Mouse (Mus musculus) kidney, postnatal 36 days (tissue): ENCODE results near the gene Lasp1.

Source experiments
- DNase-seq, 2 experiments: peaks; one replicate each; pipeline ENCODE4 v3.0.0; 2021 to 2022; ENCODE audit warnings: mixed read lengths in 2 of 2

Gene Lasp1

DNA sequence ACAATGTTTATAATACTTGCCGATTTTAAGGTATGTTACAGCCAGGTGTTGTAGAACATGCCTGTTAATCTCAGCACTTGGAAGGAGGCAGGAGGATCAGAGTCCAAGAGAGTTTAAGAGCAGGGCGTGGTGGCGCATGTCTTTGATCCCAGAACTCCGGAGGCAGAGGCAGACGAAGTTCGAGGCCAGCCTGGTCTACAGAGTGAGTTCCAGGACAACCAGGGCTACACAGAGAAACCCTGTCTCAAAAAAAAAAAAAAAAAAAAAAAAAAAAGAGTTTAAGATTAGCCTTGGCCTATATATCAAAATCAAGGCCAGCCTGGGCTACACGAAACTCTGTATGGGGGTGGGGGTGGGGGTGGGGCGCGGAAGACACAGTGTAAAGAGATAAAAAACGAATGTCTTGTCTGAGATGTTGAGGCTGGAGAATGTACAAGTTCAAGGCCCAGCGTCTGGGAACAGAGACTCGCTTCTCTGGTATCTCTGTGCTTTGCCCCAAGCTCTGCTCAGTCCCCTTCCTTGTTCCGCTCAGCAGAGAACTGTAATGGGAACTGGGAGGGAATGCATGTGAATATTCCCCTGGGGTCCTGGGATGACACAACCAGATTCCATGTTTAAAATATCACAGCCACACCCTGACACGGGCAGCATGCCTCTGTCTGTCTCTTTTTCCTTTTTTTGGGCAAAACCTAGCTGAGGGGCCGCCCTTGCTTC, 1.3 kb upstream of the Lasp1 start:
- no peak for DNase-seq

DNA sequence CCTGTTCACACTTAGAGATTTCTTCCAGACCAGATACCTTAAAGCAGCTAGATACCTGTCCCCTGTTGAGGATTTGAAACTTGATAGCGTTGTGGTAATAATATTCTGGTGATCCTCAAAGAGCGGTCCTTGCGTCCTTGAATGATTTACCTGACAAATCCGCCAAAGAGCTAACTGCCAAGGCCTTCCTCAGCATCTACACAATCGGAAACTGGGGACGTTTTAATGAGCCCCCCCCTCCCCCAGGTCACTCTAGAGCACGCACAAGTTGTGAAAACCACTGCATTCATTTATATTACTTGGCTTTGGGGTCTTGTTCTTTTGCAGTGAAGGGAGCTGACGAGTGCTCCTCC, 741 bp upstream of the Lasp1 start:
- DNase-seq, result no peak

DNA sequence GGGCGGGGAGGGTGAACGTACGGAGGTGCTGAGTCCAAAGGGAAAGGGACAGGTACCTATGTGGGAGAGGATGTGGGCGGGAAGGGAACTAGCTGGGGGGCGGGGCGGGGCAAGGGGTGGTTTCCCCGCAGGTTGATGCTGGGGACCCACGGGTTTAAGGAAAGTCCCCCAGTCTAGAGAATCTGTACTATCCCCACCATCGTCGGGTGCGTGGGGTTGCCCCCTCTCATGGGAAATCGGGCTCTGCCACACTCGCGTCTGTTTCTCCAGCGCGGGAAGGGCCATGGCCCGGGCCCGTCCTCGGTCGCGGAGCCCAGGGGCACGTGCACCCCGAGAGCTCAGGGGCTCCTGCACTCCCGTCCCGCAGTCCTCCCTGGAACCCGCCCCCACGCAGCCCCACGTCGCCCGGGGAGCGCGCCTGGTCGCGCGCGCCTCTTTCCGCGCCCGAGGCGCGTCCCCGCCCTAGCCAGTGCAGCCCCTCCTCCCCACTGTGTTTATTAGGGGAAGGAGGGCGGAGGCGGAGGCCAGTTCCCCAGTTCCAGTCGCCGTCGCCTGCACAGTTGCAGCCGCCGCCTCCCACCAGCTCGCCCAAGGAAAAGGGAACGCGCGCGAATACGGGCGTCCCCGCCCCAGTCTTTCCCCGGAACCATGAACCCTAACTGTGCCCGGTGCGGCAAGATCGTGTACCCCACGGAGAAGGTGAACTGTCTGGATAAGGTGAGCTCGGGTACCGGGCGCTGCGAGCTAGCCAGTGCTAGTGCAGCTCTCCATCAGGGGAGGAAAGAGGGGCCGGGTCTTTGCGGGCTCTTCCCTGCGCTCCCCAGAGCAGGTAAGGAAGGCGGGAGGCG, 570 bp downstream of the Lasp1 start:
- DNase-seq, result peak; percentile 85 to 90

DNA sequence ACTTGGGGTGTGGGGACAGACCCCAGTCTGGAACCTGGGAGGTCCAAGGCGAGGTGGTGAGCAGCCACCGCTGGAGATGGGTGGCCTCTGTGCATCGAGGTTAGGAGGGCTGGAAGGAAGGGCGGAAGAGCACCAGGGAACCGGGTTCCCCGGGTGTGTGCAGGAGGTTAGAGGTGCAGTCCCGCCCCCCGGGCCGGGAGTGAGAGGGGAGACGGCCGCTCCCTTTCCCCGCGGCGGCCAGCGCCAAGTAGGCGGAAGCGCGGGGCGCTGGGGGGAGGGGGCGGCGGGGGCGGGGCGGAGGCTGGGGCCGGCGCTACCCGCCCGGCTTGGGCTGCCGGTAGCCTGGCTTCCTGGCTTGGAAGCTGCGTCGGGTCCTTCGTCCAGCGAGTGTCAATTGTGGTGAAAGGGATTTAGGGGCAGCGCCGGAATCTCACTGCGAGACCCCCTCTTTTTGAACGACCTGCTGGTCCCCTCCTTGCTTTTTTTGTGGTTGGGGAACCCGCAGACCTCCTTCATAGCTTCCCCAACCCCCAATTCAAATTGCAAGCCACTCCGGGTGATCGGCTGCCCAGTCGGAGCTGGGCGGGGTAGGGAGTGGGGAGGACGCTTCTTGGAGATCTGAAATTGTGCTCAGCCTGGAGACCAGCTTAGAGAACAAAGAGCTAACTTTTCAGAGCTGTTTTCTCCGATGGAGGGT, 1.3 kb downstream of the Lasp1 start:
- peak; percentile 84 to 91 for DNase-seq

DNA sequence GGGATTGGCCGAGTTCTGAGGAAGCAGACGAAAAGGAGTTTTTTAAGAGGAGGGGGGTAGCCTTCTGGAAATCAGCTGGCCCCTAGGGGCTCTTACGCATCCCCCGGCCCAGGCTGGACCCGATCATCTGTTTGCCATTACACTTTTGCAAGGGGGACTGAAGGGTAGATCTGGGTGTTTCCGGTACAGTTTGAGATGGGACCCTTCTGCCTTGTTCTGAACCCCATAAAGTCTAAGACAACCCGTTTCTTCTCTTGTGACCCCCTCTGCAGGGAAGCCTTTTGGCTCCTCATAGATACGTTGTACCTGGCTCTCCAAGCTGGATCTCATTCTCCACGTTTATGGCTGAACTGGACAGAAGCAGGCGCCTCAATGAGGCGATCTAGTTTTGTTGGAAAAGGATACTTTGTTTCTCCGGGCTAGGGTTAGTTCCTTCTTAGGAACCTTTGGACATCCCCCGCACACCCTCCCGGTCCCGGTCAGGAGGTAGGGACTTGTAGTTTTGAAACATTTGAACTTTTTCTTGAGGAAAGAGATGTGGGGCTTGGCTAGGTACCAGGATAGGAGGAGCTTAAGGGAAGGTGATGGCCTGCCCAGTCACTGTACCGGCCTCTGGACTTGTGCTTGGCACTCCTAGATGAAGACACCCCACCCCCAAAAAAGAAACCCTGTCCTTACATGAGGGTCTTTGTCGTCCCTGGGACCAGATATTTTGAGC, 2.0 kb downstream of the Lasp1 start:
- peak; percentile 87 to 91 for DNase-seq

DNA sequence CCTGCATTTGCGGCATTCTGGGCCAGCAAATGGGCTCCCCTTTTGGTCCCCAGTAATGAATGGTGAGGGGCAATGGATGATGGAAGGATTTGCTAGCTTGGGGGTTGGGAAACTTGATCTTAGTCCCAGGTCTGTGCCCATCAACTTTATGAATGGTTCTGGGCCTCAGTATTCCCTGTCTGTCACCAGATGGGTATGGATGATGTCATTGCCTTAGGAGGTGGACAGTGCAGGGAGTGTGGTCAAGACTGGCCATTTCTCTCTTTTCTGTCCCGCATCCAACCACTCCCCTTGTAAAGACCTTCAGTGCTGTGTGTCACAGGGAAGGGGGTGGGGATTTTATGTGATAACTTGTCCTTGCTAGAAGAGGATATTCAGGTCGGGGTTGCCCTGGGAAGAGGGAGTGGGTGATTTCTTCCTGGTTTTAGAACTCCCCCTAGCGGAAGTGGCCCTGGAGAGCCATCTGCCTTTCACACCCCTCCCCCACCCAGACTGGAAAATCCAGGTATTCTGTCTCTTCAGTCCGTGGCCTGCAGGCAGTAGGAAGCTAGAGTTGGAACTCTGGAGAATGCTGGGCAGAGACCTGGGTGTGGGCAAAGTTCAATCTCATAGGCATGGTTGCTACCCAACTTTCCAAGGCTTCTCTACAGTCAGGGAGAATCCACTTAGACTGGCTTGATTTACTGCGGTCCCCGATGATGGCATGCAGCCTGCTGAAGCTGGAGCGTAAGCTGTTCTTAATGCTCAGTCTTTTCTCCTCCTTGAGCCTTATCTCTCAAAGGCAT, 2.8 kb downstream of the Lasp1 start:
- peak; percentile 85 to 88 for DNase-seq

DNA sequence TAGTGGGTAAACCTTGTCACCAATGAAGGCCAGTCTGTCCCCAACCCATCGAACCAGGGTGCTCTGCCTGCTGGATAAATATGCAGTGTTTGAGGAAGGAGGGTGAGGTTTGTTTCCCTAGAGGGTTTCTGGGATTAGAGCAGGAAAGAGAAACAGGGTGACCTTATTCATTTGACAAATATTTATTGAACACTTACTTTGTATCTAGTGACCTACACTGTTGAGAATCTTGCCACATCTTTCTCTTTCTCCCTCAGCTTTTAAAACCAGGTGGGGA, 3.3 kb downstream of the Lasp1 start:
- DNase-seq, result no peak

DNA sequence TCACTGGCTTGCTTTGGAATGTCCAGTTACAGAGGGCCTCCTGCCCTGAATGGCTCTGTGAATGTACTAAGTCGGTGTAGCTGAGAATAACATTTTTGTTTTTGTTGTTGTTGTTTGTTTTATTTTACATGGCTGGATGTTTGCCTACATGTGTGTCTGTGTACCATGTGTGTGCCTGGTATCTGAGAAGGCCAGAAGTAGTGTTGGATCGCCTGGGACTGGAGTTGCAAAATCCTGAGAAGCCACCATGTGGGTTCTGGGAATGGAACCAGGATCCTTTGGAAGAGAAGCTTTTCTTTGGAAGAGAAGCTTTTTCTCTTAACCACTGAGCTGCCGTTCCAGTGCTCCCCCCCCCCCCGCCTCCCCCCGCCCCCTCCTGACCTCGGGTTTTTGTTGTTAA, 3.7 kb downstream of the Lasp1 start:
- DNase-seq, result no peak

DNA sequence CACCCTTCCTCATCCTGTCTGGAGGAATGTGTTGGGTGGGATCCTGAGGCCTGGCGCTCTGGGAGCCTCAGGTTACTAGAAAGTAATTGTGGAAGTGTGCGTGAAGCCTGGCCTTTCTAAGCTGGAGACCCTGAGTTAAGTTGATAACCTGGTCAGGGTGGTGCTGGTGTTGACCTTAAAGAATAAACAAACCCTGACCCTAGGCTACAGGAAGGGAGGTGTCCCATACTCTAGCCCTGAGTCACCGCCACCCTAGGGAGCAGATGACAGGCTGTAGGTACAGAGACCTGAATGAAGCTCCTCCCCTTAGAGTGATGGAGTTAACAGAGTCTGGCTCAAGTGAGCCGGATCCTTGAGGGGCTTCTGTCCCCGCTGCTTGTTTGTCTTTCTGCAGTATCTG, 5.0 kb downstream of the Lasp1 start:
- no peak for DNase-seq

DNA sequence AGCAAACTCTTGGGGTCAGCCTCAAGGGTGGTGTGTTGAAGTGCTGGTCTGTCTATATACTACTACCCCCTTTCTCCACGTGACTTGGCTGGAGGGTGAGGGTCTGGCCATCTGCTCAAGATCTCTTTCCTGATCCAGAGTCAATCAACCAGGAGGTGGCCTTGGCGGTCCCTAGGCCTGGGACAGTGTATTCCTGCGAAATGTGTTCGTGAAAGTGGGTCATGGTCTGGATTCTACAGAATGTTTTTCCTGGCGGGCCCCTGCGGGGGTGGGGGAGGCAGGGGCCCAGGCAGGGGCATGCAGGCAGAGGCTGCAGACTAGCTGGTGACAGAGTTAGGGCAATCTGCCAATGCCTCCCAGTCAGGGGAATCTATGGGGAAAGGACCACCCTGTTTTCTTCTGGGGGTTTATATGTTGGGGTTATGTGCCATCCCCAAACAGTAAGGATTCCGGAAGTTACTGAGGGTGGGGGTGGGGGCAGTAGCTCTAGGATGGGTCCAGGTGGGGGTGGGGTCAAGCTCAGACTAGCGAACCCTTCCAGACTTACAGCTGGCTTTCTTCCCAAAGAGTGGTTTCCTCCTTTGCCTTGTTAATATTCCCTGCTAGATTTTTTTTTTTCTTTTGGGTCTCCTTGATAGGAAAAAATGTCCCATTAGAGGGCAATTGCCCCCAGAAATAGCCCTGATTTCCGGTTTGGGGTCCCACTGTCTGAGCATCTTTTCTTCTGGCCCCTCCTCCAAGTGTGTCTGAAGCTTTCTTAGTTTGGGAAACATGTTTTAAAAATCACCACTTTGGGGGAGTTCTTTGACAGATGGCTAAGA, 6.3 kb downstream of the Lasp1 start:
- peak in 1 of 2 experiments; percentile 64 for DNase-seq

DNA sequence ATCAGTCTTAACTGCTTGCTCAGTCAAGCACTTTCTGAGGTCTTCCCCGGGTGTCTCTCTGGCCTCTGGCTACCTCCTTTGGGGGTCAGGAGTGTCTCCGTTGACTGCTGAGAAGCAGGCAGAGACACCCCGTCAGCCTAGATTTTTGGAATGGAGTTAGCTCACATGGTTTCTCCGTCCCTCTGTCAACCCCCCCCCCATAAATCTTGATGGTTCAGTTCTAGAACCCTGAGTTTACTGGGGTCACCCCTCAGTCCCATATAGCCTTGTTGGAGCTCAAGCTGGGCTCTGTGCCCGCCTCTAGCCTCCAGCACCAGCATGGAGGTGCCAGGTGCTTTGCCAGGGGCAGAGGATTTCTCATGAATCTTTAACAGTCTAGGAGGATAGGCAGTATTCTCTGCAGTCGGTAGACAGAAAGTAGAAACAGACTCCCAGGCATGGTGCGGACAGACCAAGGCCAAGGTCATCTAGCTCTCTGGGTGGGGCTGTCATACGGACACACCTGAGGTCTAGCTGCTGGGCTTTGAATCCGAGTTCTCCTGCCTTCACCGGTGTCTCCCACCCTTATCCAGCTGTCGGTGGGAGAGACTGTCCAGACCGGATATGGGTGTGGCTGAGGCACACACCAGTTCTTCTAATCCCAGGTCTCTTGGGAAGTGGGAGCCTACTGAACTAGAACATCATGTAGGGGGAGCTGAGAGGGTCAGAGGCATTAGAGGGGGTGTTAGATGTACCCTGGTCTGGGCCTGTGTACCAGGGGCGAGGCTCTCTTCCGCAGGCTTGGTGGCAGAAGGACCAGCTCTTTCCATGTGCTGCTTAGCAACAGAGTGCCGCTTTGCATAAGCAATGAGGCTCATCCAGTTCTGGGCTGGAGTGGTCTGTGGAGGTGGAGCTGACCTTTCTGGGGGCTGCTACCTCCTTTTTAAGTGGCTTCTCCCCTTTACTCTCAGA, 7.1 kb downstream of the Lasp1 start:
- DNase-seq, result peak in 1 of 2 experiments; percentile 58

DNA sequence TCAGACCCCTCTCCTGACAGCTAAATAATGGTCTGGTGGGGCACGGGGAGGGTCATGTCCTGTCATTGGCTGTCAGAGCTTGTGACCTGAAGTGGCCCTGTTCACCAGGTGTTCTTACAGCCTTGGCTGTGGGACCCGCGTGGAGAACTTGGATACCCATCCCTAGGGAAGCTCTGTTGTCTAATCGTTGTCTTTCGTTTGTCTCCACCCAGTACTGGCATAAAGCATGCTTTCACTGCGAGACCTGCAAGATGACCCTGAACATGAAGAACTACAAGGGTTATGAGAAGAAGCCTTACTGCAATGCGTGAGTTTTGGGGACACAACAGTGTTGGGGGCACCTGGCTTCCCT, 7.8 kb downstream of the Lasp1 start:
- no peak for DNase-seq

DNA sequence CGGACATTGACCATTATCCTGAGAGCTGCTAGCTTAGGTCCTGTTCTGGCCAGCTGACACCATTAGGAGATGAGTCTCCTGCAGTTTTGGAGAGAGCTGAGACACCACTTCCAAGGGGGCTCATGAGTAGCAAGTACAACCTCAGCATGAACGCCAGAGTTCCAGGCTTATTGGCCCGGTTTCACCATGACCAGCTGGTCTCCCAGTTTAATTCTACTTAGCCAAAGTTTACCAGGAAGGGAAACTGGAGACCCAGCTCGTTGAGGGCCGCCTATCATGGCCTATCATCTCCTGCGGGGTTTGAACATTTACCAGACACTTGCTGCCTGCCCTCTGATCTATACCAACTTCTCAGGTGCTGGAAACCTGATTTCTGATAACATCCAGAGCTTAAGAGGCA, 8.8 kb downstream of the Lasp1 start:
- peak in 1 of 2 experiments; percentile 24 for DNase-seq

DNA sequence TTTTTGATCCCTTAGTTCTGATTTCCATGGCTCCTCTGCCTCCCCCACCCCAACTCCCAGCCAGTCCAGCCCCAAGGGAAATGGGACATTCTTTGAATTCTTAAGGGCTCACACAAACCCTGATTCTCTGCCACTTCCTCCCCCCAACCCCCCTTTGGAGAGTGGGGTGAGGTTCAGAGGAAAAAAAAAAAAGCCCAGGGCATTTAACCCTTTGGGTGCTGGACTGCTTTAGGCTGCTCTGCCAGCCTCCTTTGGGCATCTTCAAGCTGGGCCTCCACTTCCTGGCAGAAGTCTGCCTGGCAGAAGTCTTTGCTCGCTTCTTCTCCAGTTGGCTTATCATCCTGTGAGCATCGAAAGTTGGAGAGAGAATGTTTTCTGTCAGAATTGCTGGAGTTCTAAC, 9.3 kb downstream of the Lasp1 start:
- peak; percentile 74 to 78 for DNase-seq

DNA sequence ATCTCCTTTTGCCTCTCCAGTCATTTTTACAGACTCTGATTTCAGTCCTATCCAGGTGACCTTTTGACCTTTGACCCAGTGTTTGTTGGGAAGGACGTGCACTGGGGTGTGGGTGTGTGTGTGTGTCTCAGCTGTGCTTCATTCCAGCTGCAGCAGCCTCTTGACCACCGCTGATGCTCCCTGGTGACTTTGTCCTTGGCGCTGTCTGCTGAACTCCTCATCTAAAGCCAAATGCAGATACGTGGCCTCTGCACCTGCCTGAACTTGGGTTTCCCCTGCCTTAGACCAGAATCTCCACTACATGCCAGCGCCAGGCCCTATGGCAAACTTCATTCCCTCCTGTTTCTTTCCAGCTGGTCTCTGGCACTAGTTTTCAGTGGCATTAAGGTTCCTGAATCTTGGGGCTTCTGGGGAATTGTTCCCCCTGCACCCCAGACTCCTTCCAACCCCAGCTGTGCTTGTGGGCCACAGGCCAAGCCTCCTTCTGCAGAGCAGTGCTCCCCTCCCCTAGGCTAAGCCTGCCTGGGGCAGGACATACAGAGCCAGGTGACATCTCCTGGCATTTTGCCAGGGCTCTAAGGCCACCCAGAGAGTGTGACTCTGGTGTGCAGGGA, 9.9 kb downstream of the Lasp1 start:
- DNase-seq, result peak in 1 of 2 experiments; percentile 69

DNA sequence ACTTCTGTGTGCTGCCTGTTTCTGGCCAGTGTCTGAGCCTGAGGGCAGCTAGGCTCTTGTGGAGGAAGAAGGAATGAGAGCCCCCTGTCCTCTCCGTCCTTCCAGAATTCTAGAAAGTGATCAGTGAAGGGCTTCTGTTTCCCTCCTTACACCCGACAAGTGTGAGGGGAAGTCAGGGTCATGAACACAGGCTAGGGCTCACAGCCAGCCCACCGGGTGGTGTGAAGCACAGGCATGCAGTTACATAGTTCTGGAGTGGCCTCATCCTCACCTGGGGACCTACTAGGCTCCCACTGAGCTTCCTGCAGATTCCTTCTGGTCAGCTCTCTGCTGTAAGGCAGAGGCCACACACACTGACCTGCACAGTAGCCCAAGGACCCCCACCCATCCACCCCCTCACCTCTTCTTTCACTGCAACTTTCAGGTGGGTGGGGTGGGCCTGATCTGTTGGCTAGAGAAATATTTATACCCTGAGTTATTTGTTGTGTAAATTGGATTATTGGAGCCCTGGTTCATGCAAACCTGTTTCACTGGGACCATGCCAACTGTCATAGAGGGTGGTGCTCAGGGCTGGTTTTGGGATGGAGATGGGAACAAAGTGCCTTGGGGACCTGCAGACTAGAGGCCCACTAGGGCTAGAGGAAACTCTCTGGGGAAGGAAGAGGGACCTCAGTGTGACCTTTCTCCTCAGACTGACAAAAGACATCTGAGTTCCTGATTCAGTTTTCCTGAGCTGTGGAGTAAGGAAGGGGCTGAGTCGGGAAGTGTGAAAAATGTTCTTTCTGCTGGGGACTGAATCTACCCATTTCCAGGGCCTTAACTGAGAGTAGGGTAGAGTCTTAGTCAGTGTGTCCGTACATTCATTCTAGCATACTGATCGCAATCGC, 10.7 kb downstream of the Lasp1 start:
- no peak for DNase-seq

DNA sequence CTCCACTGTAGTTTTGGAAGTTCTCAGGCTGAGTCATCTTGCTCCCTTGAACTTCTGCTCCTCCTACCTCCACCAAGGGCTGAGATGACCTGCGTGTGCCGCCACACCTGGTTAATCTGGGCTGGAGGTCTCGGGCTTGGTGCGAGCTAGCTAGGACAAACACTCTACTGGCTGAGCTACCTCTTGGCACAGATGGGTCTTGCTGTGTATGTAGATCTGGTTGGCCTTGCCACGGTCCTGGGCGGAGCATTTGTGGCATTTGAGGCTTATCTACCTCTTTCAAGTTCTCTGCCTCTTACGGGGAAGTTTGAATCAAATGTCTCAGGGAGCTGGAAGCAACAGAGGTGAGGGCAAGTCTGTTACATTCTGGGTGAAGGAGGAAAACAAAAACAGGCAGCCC, 11.6 kb downstream of the Lasp1 start:
- DNase-seq, result peak in 1 of 2 experiments; percentile 61

DNA sequence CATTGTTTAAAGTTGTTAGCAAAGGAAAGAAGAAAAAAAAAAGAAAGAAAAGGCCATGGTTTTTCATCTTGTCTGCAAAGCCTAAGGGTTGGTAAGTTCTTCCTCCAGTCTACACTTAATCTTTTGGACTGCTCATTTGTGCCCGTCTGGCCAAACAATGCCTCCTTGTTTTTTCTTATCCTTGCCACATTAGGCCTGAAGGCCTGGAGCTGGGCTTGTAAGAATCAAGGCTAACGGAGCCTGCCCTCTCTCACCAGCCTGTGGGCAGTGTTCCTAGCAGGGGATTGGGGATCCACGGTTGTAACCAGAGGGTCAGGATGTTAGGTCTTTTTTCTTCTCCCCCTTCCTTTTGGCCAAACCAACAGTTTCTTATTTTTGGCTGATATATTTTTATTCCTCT, 12.2 kb downstream of the Lasp1 start:
- no peak for DNase-seq
